Mouse (Mus musculus) lung, postnatal 25 days (tissue): Measurements from ENCODE around the gene Tex2.
"Not testable (repeated sequence)": the region's sequence is repeated elsewhere in the genome, so short reads cannot be mapped to it uniquely, and the experiment has no call there.

Experiments used
- DNase-seq: peaks from one replicate; pipeline ENCODE4 v3.0.0; 2022; ENCODE audit warnings: low spot score

Gene Tex2

DNA sequence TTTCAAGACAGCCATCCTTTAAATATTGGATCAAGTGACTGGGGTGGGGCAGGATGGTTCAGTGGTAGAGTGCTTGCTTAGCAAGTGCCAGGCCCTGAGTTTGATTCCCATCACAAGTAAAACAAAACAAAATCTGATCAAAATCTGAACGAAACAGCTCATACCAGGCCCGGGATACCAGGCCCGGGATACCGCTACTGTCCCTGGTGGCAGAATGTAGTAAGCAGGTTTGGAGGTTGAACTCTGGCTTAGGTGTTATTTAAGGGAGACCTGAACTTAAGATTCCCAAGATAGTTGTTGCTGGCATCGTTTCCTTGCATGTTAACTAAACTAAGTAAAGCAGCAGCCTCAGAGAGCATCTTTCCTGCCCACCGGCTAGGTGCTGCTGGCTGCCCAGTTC lies 107.0 kb downstream of the Tex2 start:
- DNase-seq = no peak

DNA sequence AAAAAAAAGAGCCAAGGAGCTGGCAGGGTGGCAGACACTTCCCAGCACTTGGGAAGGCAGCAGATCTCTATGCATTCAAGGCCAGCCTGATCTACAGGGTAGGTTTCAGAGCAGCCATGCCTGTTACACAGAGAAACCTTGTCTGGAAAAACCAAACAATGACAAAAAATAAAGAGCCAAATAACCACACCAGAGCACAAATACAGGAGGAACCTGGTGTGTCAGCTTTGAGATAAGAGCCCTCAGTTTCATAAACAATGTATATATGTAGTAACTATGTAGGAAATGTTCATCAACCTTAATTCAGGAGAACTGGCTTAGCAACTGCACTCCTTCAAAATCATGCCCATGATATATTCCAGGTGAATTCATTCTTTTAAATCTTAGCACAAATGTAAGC lies 109.1 kb downstream of the Tex2 start:
- no peak for DNase-seq

DNA sequence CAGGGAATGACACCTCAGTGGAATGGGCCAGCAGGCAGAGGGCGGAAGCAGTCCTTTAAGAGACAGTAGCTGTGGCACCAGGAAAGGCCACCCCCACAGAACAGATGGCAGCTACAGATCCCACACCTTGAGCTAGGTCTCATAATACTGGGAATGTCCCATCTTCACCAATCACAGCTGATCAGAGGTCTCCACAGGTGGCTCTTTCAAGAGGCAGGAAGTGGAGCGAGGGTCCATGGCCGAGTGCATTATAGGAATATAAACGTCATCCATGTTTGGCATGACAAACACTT lies 109.9 kb downstream of the Tex2 start:
- DNase-seq = no peak

DNA sequence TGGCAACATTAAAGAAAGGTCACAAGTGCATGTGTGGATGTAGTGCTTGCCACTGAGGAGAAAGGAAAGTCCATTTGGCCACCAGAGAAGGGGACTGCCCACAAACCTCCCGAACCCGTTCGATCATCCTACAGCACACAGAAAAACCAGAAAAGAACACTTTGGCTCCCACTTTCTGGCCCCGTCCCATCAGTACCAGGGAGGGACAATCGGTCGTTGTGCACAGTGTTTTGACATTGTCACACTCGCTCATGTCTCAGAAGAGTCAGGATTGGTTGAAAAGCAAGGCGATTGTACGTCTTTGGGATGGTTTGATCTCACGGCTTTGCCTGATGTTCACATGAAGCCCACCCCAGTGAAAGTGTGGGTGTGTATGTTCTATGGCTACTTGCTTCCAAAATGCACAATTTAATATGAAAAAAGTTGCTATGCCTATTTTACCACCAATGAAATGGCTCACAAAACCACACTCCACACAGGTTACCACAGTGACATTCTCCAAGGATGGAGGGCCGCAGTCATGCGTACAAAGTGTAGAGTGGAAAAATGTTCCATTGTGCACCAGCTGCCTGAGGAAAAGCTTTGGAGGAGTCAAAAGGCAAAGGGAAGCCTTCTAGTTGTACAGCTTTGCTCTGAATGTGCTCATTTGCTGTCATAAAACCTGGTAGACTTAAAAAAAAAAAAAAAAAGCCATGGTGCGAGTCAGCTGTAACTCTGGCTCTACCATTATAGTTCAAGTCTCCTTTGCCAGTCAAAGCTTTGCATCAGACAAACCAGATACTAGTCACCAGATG lies 110.4 kb downstream of the Tex2 start:
- no peak for DNase-seq

DNA sequence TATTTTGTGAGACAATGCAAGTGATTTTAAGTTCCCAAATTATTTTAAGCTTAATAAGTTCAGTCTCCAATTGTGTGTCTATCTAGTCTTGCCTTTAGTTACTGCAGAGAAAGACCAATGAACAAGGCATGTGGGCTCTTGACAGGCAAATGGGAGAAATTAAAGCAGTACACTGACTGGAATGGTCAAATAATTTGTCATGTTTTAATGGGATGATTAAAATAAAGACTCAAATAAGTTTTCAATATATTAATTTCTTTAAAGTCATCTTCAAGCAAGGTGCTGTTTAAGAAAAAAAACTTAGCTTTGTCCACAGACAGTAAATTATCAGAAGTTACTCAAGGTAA lies 111.1 kb downstream of the Tex2 start:
- DNase-seq = no peak

DNA sequence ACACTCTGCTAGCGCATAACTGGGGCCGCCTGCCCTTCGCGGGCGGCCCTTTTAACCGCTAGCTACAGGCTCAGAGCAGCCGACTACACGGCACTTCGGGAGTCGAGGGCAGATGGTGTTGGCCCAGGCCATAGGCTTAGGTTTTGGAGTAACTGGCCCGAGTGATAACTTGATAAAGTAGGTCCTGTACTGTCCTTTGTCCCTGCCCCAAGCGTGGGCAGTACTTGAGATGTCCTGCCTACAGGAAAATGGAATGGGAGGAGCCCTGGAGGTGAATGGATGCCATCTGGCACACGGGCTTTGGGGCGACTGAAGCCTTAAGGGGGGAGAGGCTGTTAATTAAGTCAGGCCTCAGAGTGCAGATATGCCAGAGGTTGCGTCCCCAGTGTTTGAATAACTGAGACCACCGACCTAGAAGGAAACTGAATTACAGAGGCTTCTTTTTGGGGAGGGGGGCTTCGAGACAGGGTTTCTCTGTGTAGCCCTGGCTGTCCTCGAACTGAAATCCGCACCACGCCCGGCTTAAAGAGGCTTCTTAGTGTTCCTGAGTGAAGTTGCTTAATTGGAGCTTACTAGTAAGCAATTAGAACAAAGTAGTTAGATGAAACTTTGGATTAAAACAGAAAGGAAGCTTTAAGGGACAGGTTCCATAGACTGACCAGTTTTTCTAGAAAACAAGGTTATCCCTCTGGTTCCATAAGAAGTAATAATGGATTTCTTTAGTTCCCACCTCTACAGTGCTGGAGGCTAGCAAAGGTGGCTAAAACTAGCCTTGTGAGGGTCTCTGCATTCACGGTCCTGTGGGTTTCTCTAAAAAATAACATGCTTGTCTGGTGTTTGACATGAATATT lies 111.7 kb downstream of the Tex2 start:
- peak; percentile 72 for DNase-seq

DNA sequence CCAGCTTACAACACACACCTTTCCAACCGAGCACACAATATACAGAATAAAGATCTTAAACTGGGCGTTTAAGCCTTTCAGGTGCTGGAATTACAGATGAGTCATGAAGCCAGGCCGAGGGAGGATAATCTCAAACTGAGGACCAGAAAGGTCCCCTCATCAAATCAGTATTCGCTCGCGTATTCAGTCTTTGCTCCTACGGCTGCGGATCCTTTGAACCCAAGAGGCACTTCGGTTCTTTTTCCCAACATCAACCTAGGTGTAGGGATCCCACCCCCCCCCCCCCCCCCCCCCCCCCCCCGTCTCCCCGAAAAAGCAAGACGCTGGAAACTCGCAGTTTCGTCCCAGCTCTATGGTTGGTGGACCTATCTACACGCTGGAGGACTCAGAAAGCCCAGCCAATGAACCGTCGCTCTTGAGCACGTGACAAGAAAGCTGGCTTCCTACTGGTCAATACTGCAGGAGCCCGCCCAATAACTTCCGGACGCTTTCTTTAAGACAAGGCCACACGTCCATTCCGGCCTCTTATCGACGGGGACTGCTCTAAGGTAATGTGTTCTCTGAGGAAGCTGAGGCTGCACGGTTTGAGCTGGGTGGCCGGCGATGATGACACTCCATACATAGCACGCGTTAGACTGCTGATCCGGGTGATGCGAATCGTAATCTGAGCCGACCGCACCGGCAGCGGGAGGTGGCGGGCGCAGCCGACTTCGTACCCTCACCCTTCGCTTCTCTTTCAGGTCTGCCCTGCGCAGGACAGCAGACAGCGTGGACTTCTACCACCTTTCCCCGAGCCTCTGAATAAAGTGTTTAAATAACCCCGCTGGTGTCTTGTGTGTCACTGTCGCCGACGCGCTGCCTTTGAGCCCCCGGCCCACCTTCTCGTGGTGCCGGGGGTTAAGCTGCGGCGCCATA lies 112.6 kb downstream of the Tex2 start:
- peak; percentile 98 for DNase-seq

DNA sequence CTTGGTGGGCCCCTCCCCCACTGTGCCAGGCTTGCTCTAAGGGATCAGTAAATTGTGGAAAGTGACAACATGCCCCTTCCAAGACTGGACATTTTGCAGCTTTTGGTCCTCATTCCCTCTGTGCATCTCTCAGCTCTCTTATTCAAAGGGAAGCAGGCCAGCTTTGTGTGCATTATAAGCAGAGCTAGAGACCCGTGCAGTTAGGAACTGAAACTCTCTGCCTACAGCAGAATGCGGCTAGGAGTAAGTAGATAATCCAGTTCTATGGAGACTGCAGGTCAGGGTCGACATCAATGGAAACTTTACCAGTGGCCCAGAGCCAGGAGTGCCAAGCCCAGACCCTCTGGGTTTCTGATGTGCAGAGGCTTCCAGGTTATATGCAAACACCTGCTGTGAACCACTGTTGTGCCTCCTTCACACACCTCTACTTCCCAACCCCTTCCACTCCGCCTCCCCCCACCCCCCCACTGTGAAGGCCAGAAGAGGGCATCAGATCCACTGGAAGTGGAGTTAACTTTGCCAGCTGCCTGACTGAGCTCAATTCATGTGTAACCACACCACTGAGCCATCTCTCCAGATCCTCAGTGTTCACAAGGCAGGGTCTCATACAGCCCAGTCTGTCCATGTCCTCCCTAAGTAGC lies 114.4 kb downstream of the Tex2 start:
- DNase-seq = no peak

DNA sequence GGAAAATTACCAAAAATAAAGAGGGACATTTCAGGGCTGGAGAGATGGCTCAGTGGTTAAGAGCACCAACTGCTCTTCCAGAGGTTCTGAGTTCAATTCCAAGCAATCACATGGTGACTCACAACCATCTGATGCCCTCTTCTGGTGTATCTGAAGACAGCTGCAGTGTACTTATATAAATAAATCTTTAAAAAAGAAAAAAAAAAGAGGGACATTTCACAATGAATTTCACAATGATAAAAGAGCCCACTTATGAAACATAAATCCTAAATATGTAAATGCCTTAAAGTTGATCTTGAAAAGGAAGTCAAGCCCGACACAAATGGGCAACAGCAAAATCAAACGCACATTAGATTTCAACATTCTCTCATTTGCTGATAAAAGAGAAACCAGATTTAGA lies 115.3 kb downstream of the Tex2 start:
- DNase-seq = no peak

DNA sequence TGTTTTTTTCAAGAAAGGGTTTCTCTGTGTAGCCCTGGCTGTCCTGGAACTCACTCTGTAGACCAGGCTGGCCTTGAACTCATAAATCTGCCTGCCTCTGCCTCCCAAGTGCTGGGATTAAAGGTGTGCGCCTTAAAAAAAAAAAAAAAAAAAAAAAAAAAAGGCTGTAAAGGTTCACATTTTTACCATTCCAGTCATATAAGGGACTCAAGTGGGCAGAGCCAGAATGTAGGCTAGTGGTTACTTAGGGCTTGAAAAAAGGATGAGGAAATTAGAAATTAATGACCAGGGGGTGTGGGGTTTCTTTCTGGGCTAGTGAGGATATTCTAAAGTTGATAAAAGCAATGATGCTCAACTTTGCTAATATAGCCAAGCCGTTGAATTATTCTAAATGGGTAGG lies 116.2 kb downstream of the Tex2 start:
- not testable (repeated sequence) for DNase-seq

DNA sequence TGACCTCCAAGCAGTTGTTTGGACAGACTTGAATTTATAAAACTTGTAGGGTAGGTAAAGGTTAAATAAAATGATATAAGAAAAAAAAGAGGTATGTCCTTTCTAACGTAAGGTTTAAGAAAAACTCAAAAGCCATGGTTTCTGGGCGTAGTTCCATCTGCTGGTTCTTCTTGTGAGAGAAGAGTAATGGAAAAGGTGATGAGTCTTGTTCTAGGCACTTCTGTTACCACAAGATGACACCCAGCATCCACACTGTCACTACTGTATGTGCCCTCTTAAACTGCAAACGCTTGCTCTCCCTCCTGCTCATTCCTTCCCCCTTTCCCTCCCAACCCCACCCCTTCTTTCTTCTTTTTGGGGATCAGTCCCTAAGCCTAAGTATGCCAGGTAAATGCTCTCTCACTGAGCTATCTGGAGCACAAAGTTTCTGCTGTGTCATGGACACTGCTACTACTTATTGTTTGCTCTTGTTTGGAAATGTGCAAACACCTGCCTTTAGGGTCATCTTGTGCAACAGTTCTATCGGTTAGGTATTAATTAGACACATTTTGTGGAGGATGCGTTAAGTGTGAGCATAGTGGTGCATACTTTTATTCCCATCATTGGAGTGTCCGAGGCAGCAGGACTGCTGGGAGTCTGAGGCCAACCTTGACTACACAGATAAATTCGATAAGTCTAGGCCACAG lies 120.1 kb downstream of the Tex2 start:
- DNase-seq = no peak

DNA sequence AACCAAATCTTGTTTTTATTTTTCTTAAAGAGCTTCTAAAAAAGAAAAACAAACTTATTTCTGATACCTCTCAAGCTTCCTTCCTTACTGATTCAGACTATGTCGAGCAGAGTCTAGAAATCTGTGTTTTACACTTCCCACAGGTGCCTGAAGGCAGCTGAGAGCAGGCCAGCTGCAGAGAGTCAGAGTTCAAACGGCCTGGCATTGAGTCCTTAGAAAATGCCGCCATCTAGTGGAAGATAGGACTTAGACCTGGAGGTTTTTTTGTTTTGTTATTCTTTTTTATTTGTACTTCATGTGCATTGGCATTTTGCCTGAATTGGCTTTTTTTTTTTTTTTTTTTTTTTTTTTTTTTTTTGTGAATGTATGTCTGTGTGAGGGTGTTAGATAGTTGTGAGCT lies 121.8 kb downstream of the Tex2 start:
- DNase-seq = peak; percentile 78

DNA sequence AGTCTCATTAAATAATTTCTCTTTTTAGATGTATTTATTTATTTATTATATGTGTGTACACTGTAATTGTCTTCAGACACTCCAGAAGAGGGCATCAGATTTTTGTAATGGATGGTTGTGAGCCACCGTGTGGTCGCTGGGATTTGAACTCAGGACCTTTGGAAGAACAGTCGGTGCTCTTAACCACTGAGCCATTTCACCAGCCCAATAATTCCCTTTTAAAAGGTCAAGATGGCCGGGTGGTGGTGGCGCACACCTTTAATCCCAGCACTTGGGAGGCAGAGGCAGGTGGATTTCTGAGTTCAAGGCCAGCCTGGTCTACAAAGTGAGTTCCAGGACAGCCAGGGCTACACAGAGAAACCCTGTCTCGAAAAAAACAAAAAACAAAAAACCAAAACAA lies 122.6 kb downstream of the Tex2 start:
- not testable (repeated sequence) for DNase-seq

DNA sequence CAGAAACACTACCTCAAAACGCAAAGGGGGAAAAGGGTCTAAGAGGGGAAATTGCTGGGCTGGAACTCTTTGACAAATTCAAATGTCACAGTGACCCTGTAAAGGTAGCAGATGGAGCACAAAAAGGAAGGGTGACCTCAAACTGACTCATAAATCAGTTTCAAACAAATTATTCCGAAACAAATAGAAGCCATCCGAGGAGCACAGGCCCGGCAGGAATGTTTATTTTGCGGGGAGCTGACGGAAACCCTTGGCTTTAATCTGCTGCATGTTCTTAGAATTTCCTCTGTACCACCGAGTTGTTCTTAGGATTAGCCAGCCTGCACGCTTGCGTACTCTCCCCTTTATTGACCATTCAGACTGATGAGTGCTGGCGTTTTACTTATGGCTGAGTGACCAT lies 123.2 kb downstream of the Tex2 start:
- no peak for DNase-seq

DNA sequence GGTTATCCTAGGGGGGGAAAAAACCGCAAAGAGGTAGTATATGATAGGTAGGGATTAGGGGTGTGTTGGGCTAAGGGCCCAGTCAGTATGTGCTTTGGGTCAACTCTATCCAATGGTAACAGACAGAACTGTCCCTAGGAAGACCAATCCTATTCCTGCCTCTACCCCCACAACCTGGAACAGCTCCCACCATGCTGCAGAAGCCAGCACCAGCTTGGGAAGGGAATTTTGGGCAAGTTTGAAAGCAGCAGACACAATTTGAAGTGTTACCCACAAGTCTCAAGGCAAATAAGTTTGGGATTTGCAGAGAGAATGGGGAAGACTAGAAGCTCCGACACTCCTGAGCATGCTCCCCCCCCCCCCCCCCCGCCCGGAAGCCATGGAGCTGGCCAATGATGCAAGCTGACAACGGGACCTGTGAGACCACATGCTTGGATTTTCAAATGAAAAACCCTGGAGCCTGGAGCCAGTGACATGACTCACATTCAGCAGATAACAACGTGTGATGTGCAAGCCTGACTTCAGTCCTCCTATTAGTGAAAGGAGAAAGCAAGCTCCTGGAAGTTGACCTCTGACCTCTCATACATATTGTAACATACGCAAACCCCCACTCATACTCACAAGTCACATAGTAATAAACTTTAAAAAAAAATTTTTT lies 124.1 kb downstream of the Tex2 start:
- DNase-seq = no peak

DNA sequence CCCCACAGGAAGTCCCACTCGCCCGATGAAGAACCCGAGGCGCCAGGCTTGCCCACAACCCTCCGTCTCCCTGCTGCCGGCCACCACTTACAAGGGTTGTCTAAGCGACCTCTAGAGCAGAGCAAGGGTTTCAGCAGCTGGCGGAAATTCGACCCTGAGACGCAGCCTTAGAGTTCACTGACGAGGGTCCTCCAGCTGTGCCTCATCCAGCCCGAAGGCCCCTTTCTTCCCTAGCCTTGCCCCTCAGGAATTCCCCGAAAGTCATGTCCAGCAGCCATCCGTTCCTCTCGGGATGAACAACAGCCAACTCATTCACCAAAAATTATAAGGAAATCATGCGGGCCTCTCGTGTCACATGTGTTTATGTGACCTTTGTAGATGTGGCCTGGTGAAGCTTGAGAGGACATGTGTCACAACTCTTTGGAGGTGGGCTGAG lies 125.1 kb downstream of the Tex2 start:
- DNase-seq = no peak

DNA sequence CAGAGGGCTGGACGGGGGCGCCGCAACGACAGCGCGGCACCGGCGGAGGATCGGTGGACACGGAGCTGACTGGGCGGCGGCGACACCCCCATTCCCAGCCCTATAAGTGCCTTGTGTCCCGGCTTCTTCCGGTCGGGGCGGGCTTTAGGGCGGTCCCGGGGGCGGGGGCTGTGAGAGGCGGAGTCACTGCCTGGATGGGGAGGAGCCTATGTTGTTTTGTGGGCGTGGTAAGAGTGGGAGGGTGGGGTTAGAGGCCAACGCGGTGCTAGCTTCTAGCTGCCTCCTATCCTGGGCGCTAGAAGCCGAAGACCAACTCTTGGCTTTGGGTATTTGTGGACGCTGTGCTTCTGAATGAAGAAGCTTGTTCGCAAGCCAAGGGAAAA lies 125.5 kb downstream of the Tex2 start, which contains the start of gene Ern1:
Ern1 (minus strand) TSS at position 120 of the 383 bp plus-strand sequence.
- peak; percentile 95 for DNase-seq

DNA sequence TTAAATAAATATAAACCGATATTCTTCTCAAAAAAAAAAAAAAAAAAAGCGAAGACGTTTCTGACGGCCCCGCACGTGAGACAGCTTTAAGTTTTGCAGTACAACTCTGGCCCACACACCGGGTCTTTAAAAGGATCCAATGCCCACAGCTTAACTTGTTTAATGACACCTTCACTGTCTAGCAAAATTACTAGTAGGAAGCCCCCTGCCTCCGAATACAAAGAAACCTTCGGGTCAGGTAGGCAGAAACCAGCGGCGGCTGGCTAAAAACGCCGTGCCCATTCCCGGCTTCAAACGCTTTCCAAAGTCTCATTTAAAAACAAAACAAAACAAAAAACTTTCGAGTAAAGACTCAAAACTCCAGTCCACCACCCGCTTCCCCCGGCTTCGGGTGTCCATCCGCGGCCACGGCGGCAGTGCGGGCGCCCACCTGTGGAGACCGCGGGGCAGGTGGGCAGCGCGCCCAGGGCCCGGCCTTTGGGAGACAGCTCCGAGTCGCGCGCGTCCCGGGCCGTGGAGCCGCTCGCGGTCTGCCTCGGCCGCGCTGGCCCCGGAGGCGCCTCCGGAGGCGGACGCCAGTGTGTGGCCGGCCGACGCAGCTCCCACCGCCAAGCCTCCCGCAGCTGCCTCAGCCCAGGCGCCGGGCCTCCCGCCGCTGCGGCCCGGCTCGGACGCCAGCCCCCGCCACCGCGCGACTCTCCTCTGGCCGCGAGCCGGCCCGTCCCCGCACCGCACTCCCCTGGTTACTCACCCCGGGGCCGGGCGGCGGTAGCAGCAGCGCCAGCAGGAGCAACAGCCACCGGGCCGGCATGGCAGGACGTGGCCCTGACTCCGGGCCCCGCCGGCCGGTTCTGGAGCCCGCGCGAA lies 126.1 kb downstream of the Tex2 start:
- DNase-seq = peak; percentile 38

DNA sequence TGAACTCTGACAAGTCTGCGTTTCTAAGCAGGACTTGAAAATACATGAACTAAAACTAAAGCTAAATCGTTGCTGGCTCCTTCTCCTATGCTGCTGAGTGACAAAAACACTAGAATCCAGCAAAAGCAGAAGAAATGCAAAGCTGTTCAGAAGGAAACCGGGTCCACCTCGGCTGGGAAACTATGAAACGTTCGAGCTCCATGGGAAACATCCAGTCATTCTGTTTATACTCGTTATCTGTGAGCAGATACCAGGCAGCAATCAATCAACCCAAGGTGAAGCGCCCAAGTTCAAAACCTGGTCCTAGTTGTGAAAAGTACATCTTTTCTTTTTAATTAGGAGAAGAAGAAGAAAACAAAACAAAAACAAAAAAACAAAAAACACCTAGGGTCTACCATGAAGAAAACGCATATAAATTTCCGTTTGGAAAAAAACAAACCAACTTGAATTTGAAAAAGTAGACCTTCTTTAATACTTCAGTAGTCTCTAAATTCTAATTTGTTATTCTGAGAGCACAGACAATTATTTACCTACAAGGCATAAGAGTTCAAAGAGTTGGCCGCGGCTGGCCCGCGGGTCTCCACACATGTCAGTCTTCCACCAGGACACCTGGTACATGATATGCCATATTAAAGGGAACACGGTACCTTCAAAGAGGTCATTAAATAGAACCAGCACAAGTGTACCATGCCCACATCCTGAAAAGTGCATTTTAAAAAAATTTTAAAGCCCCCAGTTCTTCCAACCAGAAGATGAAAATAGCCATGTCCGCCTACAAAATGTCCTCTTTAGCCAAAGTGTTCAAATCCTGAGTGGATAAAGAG lies 127.0 kb downstream of the Tex2 start:
- DNase-seq = no peak
